Comparison of ENCODE assay signal across 24 mouse cellular contexts in the genomic region with DNA sequence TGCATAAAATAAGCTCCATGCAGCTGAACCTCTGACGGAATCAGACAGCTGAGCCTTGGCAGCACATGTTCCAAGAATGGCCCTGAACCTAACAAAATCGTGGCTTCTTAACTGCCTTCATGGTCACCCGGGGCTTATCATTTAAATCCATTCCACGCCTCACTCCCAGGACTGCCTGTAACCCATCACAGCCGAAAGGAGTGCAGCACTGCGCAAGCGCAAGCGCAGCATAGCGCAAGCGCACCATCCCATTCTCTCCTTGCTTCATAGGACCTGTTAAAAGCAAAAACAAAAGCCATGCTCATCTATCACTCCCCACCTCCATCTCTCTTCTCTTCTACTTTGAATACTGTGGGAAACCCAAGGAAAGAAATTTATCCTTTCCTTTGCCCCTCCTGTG.
DNase-seq lines count a peak whose midpoint lies in the region; ATAC-seq and TF ChIP-seq lines count a peak whose summit lies in the region.
"Had no signal": no experiment of that assay in that cellular context is flagged by ENCODE, and none has a peak within 500 bp of the region (broad histone marks: within the 10 kb centered on the region; RNA-seq: fewer than 3 reads in every experiment).

No protein-coding gene starts in this region.

- no peaks in the 10 kb centered on the region; the same call in 1 of the 2 replicates for H3K9me3 ChIP-seq in hindbrain, embryonic 16.5 days (ENCODE audit: control insufficient read depth, low read length)
- no peaks in the 10 kb centered on the region for H3K9me3 ChIP-seq in hindbrain, embryonic 14.5 days (ENCODE audit: control insufficient read depth, low read length)
- H3K9me3 ChIP-seq in midbrain, postnatal 0 days (ENCODE audit: low read length), result no peaks in the 10 kb centered on the region
- no peaks in the 10 kb centered on the region for H3K9me3 ChIP-seq in midbrain, embryonic 11.5 days (ENCODE audit: control insufficient read depth, low read length)
- H3K9me3 ChIP-seq: heart, embryonic 10.5 days; intestine, embryonic 15.5 days had no signal

- TF ChIP-seq EP300 in heart, adult 2 months (IDR thresholded peaks at IDR 0.05; ENCODE audit: insufficient read depth, low read depth, low read length), result no peak

- H3K27ac ChIP-seq in heart, adult 2 months, result no peak overlapping the region
- no peak overlapping the region for H3K27ac ChIP-seq in hindbrain, embryonic 16.5 days (ENCODE audit: low read depth, low read length)
- no peak overlapping the region for H3K27ac ChIP-seq in hindbrain, embryonic 14.5 days
- no peak overlapping the region for H3K27ac ChIP-seq in midbrain, postnatal 0 days (ENCODE audit: low read depth, low read length)
- H3K27ac ChIP-seq in midbrain, embryonic 11.5 days (ENCODE audit: low read depth, low read length), result no peak overlapping the region
- H3K27ac ChIP-seq: forebrain, embryonic 10.5 days; forebrain, embryonic 13.5 days; heart, embryonic 10.5 days; heart, embryonic 13.5 days; intestine, embryonic 15.5 days had no signal

- no peaks in the 10 kb centered on the region for H3K36me3 ChIP-seq in heart, adult 2 months (ENCODE audit: control insufficient read depth, insufficient read depth, low read length)
- no peaks in the 10 kb centered on the region for H3K36me3 ChIP-seq in hindbrain, embryonic 16.5 days (ENCODE audit: control insufficient read depth, insufficient read depth, low read length)
- no peaks in the 10 kb centered on the region for H3K36me3 ChIP-seq in hindbrain, embryonic 14.5 days (replicated peaks; ENCODE audit: control insufficient read depth, insufficient read depth)
- no peaks in the 10 kb centered on the region for H3K36me3 ChIP-seq in midbrain, postnatal 0 days (ENCODE audit: insufficient read depth, low read length)
- no peaks in the 10 kb centered on the region for H3K36me3 ChIP-seq in midbrain, embryonic 11.5 days (ENCODE audit: control insufficient read depth, insufficient read depth, low read length)
- H3K36me3 ChIP-seq: forebrain, embryonic 10.5 days; intestine, embryonic 15.5 days had no signal

- TF ChIP-seq POLR2A in heart, adult 2 months (IDR thresholded peaks at IDR 0.05; ENCODE audit: insufficient read depth, low read depth, low read length), result no peak
- TF ChIP-seq POLR2A in brain, embryonic 14.5 days (IDR thresholded peaks at IDR 0.05; ENCODE audit: borderline replicate concordance, extremely low read depth, insufficient read depth, insufficient read length, poor library complexity, severe bottlenecking), result no peak

- 0 out of 2 replicates have a peak, but pooled peaks have one; percentile 52 for ATAC-seq in hindbrain, embryonic 16.5 days
- no peak for ATAC-seq in hindbrain, embryonic 14.5 days (ENCODE audit: low FRiP score)
- no peak for ATAC-seq in midbrain, postnatal 0 days (ENCODE audit: low FRiP score)
- ATAC-seq in midbrain, embryonic 11.5 days (ENCODE audit: low FRiP score), result no peak
- ATAC-seq: activated CD4-positive, CD25-positive, alpha-beta regulatory T cell, adult 4 months; forebrain, embryonic 13.5 days; forebrain, embryonic 16.5 days; intestine, embryonic 15.5 days had no signal

- no peaks in the 10 kb centered on the region for H3K27me3 ChIP-seq in heart, adult 2 months (ENCODE audit: control insufficient read depth, insufficient read depth, low read length)
- no peaks in the 10 kb centered on the region for H3K27me3 ChIP-seq in hindbrain, embryonic 16.5 days (replicated peaks; ENCODE audit: control insufficient read depth, insufficient read depth, low read length)
- no peaks in the 10 kb centered on the region for H3K27me3 ChIP-seq in hindbrain, embryonic 14.5 days (ENCODE audit: control insufficient read depth, insufficient read depth, low read length)
- no peaks in the 10 kb centered on the region for H3K27me3 ChIP-seq in midbrain, postnatal 0 days (ENCODE audit: insufficient read depth, low read length)
- H3K27me3 ChIP-seq in midbrain, embryonic 11.5 days (ENCODE audit: control insufficient read depth, insufficient read depth, low read length), result no peaks in the 10 kb centered on the region
- H3K27me3 ChIP-seq: forebrain, embryonic 13.5 days; heart, embryonic 13.5 days; intestine, embryonic 15.5 days had no signal

- H3K79me2 ChIP-seq in heart, adult 2 months (replicated peaks; ENCODE audit: control insufficient read depth, insufficient read depth, low read length), result no peaks in the 10 kb centered on the region

- 88% methylated on average over 10 of the region's 10 CpGs for WGBS in heart, adult 2 months
- WGBS in hindbrain, embryonic 16.5 days, result 74% methylated on average over 10 of the region's 10 CpGs
- 72% methylated on average over 10 of the region's 10 CpGs for WGBS in hindbrain, embryonic 14.5 days
- WGBS in midbrain, postnatal 0 days, result 68% methylated on average over 10 of the region's 10 CpGs
- 86% methylated on average over 10 of the region's 10 CpGs for WGBS in midbrain, embryonic 11.5 days

- intact Hi-C loops in heart, adult 2 months (cut with DNase I), result no loop called here

- peak; percentile 77 for DNase-seq in heart, adult 11 months
- DNase-seq in heart, adult 2 months, result no peak
- DNase-seq in hindbrain, embryonic 14.5 days (ENCODE audit: low spot score), result no peak
- peak; percentile 30 for DNase-seq in midbrain, postnatal 0 days (ENCODE audit: low spot score)
- DNase-seq in midbrain, embryonic 11.5 days (ENCODE audit: low spot score, missing footprints), result no peak
- peak; percentile 17 for DNase-seq in brain, embryonic 14.5 days (ENCODE audit: low read depth)
- DNase-seq in lung, postnatal 36 days, result no peak
- DNase-seq: adrenal gland, adult 8-10 months; adrenal gland, postnatal 25 days; cerebellum, adult 18-20 months; cerebellum, adult 9-10 months; cerebellum, postnatal 14 days; gastrocnemius, postnatal 14 days; heart, adult 18-20 months; heart, postnatal 14 days; heart, postnatal 4 days had no signal

- H3K4me3 ChIP-seq in heart, adult 2 months, result no peak overlapping the region
- no peak overlapping the region for H3K4me3 ChIP-seq in hindbrain, embryonic 16.5 days (ENCODE audit: low read length)
- H3K4me3 ChIP-seq in hindbrain, embryonic 14.5 days (replicated peaks; ENCODE audit: low read length), result no peak overlapping the region
- H3K4me3 ChIP-seq in midbrain, postnatal 0 days (ENCODE audit: low read depth, low read length), result no peak overlapping the region
- no peak overlapping the region for H3K4me3 ChIP-seq in midbrain, embryonic 11.5 days (ENCODE audit: low read depth, low read length)
- H3K4me3 ChIP-seq: forebrain, embryonic 10.5 days; forebrain, embryonic 13.5 days; heart, embryonic 10.5 days; heart, embryonic 13.5 days; intestine, embryonic 15.5 days had no signal

- H3K9ac ChIP-seq in heart, adult 2 months (ENCODE audit: low read depth, low read length), result no peak overlapping the region
- no peak overlapping the region for H3K9ac ChIP-seq in hindbrain, embryonic 16.5 days (ENCODE audit: low read depth, low read length)
- no peak overlapping the region for H3K9ac ChIP-seq in hindbrain, embryonic 14.5 days
- no peak overlapping the region for H3K9ac ChIP-seq in midbrain, postnatal 0 days (replicated peaks; ENCODE audit: low read length, poor library complexity, severe bottlenecking)
- H3K9ac ChIP-seq in midbrain, embryonic 11.5 days (ENCODE audit: low read length), result no peak overlapping the region
- H3K9ac ChIP-seq: forebrain, embryonic 13.5 days; heart, embryonic 13.5 days; intestine, embryonic 15.5 days had no signal

- H3K4me2 ChIP-seq in hindbrain, embryonic 16.5 days (ENCODE audit: low read length), result no peak overlapping the region
- no peak overlapping the region for H3K4me2 ChIP-seq in hindbrain, embryonic 14.5 days (replicated peaks)
- H3K4me2 ChIP-seq in midbrain, postnatal 0 days (ENCODE audit: low read depth, low read length, poor library complexity, severe bottlenecking), result no peak overlapping the region
- no peak overlapping the region for H3K4me2 ChIP-seq in midbrain, embryonic 11.5 days
- H3K4me2 ChIP-seq: forebrain, embryonic 13.5 days; heart, embryonic 13.5 days; intestine, embryonic 15.5 days had no signal

- H3K4me1 ChIP-seq in heart, adult 2 months (ENCODE audit: control insufficient read depth, insufficient read depth, low read length), result no peaks in the 10 kb centered on the region
- H3K4me1 ChIP-seq in hindbrain, embryonic 16.5 days (ENCODE audit: control insufficient read depth, insufficient read depth, low read depth, low read length), result no peaks in the 10 kb centered on the region
- no peaks in the 10 kb centered on the region for H3K4me1 ChIP-seq in hindbrain, embryonic 14.5 days (replicated peaks; ENCODE audit: control insufficient read depth, insufficient read depth, low read length)
- no peaks in the 10 kb centered on the region for H3K4me1 ChIP-seq in midbrain, postnatal 0 days (ENCODE audit: insufficient read depth, low read length)
- H3K4me1 ChIP-seq in midbrain, embryonic 11.5 days (ENCODE audit: control insufficient read depth, insufficient read depth, low read length), result no peaks in the 10 kb centered on the region
- H3K4me1 ChIP-seq: forebrain, embryonic 10.5 days; heart, embryonic 10.5 days; heart, embryonic 13.5 days; intestine, embryonic 15.5 days had no signal

- TF ChIP-seq CTCF in heart, adult 2 months (IDR thresholded peaks at IDR 0.05), result no peak
- TF ChIP-seq CTCF in midbrain, postnatal 0 days (IDR thresholded peaks at IDR 0.05), result no peak
- TF ChIP-seq CTCF in brain, embryonic 14.5 days (IDR thresholded peaks at IDR 0.05; ENCODE audit: borderline replicate concordance, extremely low read depth, insufficient read depth, insufficient read length), result no peak

Comparison
In these comparisons a context has a peak if more than half of its experiments do, and no peak if none do; other contexts are left out.
1. DNase-seq: peak in heart, adult 11 months (single experiment), midbrain, postnatal 0 days (single experiment) and brain, embryonic 14.5 days (single experiment); none in heart, adult 2 months (0 of 2), hindbrain, embryonic 14.5 days (single experiment), midbrain, embryonic 11.5 days (single experiment) and lung, postnatal 36 days (single experiment).